Mouse (Mus musculus) stomach, embryonic 14.5 days (tissue): ENCODE measurements around the gene Lnx1. TPM values are rescaled to one million over a fixed set of nuclear protein-coding genes. Genes with fewer than 3 reads are reported as not detected.

Experiments used
- ATAC-seq: fragments of 200-750 bp; cut with Nextera tagmentation; 2 replicates; pipeline ENCODE4 v1.8.0; 2017; ENCODE audit warnings: low read depth, moderate TSS enrichment; ENCODE audit not compliant: insufficient number of reproducible peaks, insufficient read depth, low FRiP score
- H3K27ac ChIP-seq: fragments of 300-500 bp; sonication (generic); 2 replicates; pipeline ENCODE4 v1.5.1; 2014; ENCODE audit warnings: mild to moderate bottlenecking, low read length, moderate library complexity, mixed read lengths
- H3K27me3 ChIP-seq: fragments of 300-500 bp; sonication (generic); 2 replicates; pipeline ENCODE4 v1.6.1; 2014; ENCODE audit warnings: low read length, control low read depth, mixed read lengths; ENCODE audit not compliant: control insufficient read depth, insufficient read depth
- H3K36me3 ChIP-seq: fragments of 300-500 bp; sonication (generic); 2 replicates; pipeline ENCODE4 v1.6.1; 2014; ENCODE audit warnings: mild to moderate bottlenecking, control low read depth, low read length, moderate library complexity, mixed read lengths; ENCODE audit not compliant: control insufficient read depth, insufficient read depth
- H3K4me1 ChIP-seq: fragments of 300-500 bp; sonication (generic); 2 replicates; pipeline ENCODE4 v1.6.1; 2014; ENCODE audit warnings: low read length, control low read depth, mixed read lengths; ENCODE audit not compliant: control insufficient read depth, insufficient read depth
- H3K4me2 ChIP-seq: fragments of 300-500 bp; sonication (generic); replicated peaks from 2 replicates; pipeline ENCODE4 v1.6.1; 2014; ENCODE audit warnings: low read depth, low read length, control low read depth
- H3K4me3 ChIP-seq: fragments of 300-500 bp; sonication (generic); 2 replicates; pipeline ENCODE4 v1.5.1; 2014; ENCODE audit warnings: low read depth, low read length, control low read depth
- H3K9ac ChIP-seq: fragments of 300-500 bp; sonication (generic); replicated peaks from 2 replicates; pipeline ENCODE4 v1.6.1; 2014; ENCODE audit warnings: low read depth, mild to moderate bottlenecking, control low read depth, low read length, moderate library complexity, mixed read lengths
- H3K9me3 ChIP-seq: fragments of 300-500 bp; sonication (generic); 2 replicates; pipeline ENCODE4 v1.6.1; 2016; ENCODE audit warnings: low read depth, low read length, control low read depth; ENCODE audit not compliant: control insufficient read depth
- WGBS: fragments of 180-500 bp; shearing (Covaris S2); extraction: QIAGEN DNeasy Blood & Tissue Kit; methylation state at CpG from one replicate; pipeline ENCODE4 v1.1.7; 2014; 5-methylcytosine and 5-hydroxymethylcytosine counted together
- polyA plus RNA-seq: library from polyadenylated mRNA; unstranded; fragments of >200 nt; fragmentation: Nextera tagmentation; extraction: Ambion mirVana; gene quantifications from 2 replicates; pipeline ENCODE4 v1.2.1, GENCODE M21; 2014

Lnx1 gene
- polyA plus RNA-seq, 1 experiment from 2014 or later = 4.9 TPM

GRCm38 (mm10) chr5:74561151-74561550, 141.6 kb downstream of the Lnx1 start:
- Histone ChIP-seq H3K27ac (no peak overlapping the region), H3K36me3 (peaks cover 68% of the 10 kb centered on the region), H3K4me3 (no peak overlapping the region), H3K9me3 (no peaks in the 10 kb centered on the region), H3K27me3 (no peaks in the 10 kb centered on the region), H3K4me2 (no peak overlapping the region), H3K4me1 (no peaks in the 10 kb centered on the region), H3K9ac (no peak overlapping the region)
- ATAC-seq = no peak
- WGBS = 86% methylated on average over 1 of the region's 1 CpGs

GRCm38 (mm10) chr5:74549566-74549965, 153.1 kb downstream of the Lnx1 start:
- no peak for ATAC-seq
- WGBS = 89% methylated on average over 8 of the region's 8 CpGs
- Histone ChIP-seq H3K27ac (no peak overlapping the region), H3K4me3 (no peak overlapping the region), H3K4me2 (no peak overlapping the region), H3K36me3 (peaks cover 44% of the 10 kb centered on the region), H3K27me3 (no peaks in the 10 kb centered on the region), H3K9ac (no peak overlapping the region), H3K4me1 (no peaks in the 10 kb centered on the region), H3K9me3 (no peaks in the 10 kb centered on the region)

GRCm38 (mm10) chr5:74545606-74546005, 157.1 kb downstream of the Lnx1 start:
- no peak overlapping the region for H3K9ac ChIP-seq
- ATAC-seq = no peak
- peaks cover 61% of the 10 kb centered on the region for H3K36me3 ChIP-seq
- no peaks in the 10 kb centered on the region for H3K4me1 ChIP-seq
- no peak overlapping the region for H3K4me2 ChIP-seq
- no peaks in the 10 kb centered on the region for H3K27me3 ChIP-seq
- H3K27ac ChIP-seq = no peak overlapping the region
- WGBS = 93% methylated on average over 4 of the region's 4 CpGs
- no peak overlapping the region for H3K4me3 ChIP-seq
- H3K9me3 ChIP-seq = no peaks in the 10 kb centered on the region

Other genes with a start within 250 kb of the Lnx1 start
- gene Scfd2, start 171.2 kb downstream of the Lnx1 start, polyA plus RNA-seq = 15.0 TPM in 2 replicates
- gene Fip1l1, start 167.5 kb downstream of the Lnx1 start, polyA plus RNA-seq = 88.6 and 89.0 TPM in 2 replicates